Mouse (Mus musculus) lung, postnatal 25 days (tissue): ENCODE measurements around the gene Tyrobp.
A peak's percentile ranks its signal among the peaks of the same experiment; 100 is the strongest.

ENCODE experiments used
- DNase-seq: peaks from one replicate; pipeline ENCODE4 v3.0.0; 2022; ENCODE audit warnings: low spot score

Tyrobp gene

GRCm38 (mm10) chr7:30423071-30423641 is 9.6 kb downstream of the Tyrobp start:
- peak; percentile 47 for DNase-seq

GRCm38 (mm10) chr7:30429327-30429726 is 15.8 kb downstream of the Tyrobp start:
- DNase-seq: no peak

DNA sequence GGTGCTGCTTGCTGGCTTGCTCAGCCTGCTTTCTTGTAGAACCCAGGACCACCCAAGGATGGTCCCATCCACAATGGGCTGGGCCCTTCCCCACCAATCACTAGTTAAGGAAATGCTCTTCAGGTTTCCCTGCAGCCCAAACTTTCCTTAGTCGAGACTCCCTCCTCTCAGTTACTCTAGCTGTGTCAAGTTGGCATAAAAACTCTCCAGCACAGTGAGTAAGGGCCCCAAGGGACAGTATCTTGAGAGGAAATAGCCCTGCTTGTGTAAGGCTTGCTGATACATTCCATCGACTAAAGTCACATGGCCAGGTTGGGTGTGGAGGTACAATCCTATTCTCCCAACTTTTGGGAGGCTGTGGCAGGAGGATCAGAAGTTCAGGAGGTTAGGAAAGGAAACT is 16.6 kb downstream of the Tyrobp start:
- DNase-seq: no peak

GRCm38 (mm10) chr7:30431793-30432192 is 18.2 kb downstream of the Tyrobp start:
- peak; percentile 55 for DNase-seq

GRCm38 (mm10) chr7:30434238-30434637 is 20.7 kb downstream of the Tyrobp start:
- DNase-seq: no peak

- DNase-seq: no peak
These were observed 21.1 kb downstream of the Tyrobp start for GRCm38 (mm10) chr7:30434701-30435100.

GRCm38 (mm10) chr7:30435156-30435555 is 21.6 kb downstream of the Tyrobp start:
- no peak for DNase-seq

GRCm38 (mm10) chr7:30436879-30437278 is 23.3 kb downstream of the Tyrobp start:
- no peak for DNase-seq

DNA sequence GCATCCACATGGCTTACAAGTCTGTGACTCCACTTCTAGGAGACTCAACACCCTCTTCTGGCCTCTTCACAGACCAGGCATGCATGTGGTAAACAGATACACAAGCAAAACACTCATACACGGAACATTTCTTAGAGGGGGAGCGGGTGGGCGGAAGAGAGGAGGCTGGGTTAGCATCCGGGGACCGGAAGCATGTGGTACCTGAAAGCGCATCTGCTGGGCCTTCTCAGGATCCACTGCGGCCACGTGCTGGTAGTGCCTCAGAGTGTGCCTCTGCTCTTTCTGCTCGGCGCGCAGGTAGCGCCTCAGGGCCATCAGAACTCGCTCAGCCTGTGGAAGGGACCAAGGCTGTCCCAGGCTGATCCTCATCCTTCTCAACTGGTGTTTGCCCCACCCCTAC is 26.2 kb downstream of the Tyrobp start:
- DNase-seq: no peak

- no peak for DNase-seq
These were observed 27.1 kb downstream of the Tyrobp start for GRCm38 (mm10) chr7:30440697-30441096.

- no peak for DNase-seq
These were observed 30.1 kb downstream of the Tyrobp start for GRCm38 (mm10) chr7:30443696-30444095.

DNA sequence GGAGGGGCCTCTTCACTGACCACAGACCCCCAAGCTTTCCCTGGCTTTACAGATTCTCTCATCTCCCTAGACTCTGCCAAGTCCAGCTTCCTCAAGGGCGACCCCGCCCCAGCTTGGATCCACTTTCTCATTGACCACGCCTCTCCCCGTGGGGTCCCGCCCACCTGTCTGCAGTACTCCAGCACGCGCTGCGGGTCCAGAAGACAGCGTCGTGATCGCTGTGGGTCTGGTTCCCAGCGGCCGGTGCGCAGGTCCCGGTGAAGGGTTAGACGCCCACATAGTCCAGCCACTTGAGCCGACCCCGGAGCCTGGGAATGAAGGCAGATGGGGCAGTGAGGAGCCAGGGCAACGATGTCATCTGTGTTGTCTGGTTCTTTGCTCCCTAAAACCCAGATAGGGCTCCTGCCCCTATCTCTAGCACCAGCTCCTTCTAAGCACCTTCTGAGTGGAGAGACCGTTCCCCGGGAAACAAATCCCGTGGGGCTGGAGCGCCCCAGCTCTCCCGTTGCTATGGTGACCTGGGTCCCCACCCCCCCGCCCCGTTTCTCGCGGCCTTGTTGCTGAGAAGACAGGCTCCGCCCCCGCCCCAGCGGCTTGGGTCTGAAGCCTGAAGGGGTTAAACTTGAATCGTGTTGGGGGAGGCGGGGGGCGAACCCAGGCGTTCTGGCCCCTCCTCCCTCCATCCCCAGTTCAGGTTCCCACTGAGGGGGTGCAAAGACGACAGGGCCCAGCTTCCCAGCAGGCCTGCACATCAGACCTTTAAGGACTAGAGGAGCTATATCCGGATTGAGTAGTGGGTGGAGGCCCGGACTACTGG is 30.8 kb downstream of the Tyrobp start:
- no peak for DNase-seq

DNA sequence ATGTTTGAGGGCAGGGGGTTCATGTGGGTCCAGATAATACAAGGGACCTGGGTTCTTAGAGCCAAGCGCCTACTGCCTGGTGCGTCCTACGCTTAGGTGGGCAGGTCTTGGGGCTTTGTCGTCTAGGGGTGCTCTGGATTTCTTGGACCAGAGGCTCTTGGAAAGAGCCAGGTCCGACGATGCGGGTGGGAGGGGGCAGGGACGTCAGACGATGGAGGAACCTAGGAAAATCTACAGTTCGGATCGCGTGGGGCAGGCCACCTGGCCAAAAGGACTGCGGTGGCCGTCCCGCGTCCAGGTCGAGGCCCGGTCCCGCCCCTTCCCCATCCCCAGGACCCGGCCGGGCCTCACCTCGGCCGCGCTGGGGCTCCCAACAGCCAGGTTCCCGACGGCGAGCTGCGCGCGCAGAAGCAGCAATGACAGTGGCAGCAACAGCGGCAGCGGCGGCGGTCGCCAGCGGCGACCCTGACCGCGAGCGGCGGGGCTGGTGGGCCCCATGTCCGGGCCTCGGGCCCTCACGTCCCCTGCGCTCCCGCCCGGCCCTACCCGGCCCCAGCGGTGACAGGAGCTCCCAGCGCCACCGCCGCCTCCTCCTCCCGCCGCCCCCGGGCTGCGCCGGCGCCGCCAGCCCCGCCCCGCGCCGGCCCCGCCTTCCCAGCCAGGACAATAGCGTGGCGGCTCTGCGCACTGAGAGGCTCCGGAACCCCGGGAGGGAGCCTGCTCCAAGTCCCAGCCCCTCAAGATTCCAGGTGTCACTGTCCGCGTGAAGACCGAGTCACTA is 31.6 kb downstream of the Tyrobp start, which contains the start of gene Aplp1:
Gene Aplp1, minus strand, starts transcription at position 565 of the 781 bp plus-strand sequence.
- peak; percentile 25 for DNase-seq

DNA sequence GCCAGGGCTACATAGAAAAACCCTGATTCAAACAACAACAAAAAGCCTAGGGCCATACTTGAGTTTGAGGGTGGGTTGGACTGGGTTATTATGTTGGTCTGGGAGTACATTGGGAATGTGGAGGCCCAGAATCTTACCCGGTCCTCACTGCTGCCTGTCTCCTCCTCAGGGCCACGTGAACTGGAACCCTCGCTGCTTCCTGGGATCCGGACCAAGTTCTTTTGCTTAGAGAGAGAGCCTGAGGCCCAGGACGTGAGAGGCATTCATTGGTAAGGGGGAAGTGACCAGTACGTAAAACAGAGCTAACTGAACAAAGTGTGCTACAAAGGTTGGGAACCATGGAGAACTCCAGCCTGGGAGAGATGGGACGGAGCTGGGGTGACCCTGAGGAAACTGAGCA is 36.7 kb downstream of the Tyrobp start:
- DNase-seq: no peak

GRCm38 (mm10) chr7:30453327-30453726 is 39.8 kb downstream of the Tyrobp start:
- DNase-seq: no peak

- peak; percentile 31 for DNase-seq
These were observed 40.2 kb downstream of the Tyrobp start for GRCm38 (mm10) chr7:30453766-30454165.

DNA sequence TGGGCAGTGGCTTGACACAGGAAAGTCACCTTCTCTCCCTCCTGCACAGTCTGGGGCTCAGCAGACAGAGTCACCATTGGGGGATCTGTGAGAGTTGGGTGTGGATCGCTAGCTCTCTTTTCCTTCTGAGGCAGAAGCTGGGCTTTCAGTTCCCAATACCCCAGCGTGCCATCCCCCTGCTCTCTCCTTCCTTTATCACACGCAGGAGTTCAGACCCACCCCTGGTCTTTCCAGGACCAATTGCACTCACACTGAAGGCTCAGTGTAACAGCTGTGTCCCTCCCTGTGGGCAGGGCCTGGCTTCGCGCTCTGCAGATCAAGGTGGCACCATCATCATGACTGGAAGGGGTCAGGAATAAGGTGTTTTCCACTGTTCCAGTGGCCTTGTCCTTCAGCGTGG is 40.7 kb downstream of the Tyrobp start:
- no peak for DNase-seq

- DNase-seq: no peak
These were observed 42.9 kb downstream of the Tyrobp start for GRCm38 (mm10) chr7:30456487-30456886.

GRCm38 (mm10) chr7:30456911-30457628 is 43.5 kb downstream of the Tyrobp start:
- DNase-seq: no peak

- DNase-seq: no peak
These were observed 44.2 kb downstream of the Tyrobp start, which contains the start of the genes Kirrel2 and Nphs1 for GRCm38 (mm10) chr7:30457629-30458330. Gene Kirrel2, minus strand, starts transcription at chr7:30457690. Gene Nphs1, plus strand, starts transcription at chr7:30458315.

GRCm38 (mm10) chr7:30459484-30459883 is 45.9 kb downstream of the Tyrobp start:
- DNase-seq: no peak
